Mouse (Mus musculus) colon, adult 2 months (tissue): Measurements from ENCODE around the gene Copz1. TPM values are rescaled to one million over a fixed set of nuclear protein-coding genes. Genes with fewer than 3 reads are reported as not detected.

Source experiments
- polyA plus RNA-seq: library from polyadenylated mRNA; depleted of rRNA; stranded (reverse); fragments of >200 nt; gene quantifications from 2 replicates; pipeline ENCODE4 v1.2.3, GENCODE M21; 2012; rRNA removed

The Copz1 gene
- 65.9 and 72.6 TPM in 2 replicates for polyA plus RNA-seq

GRCm38 (mm10) chr15:103272419-103273279 is at the start of gene Copz1:
Gene Copz1, plus strand, starts transcription at chr15:103272714.

GRCm38 (mm10) chr15:103239685-103240159 is 32.8 kb upstream of the Copz1 start, which contains the start of gene Cbx5:
Gene Cbx5, minus strand, starts transcription at chr15:103239816.

GRCm38 (mm10) chr15:103240160-103241028 is 32.1 kb upstream of the Copz1 start, which contains the start of gene Hnrnpa1:
Gene Hnrnpa1, plus strand, starts transcription at chr15:103240432.

GRCm38 (mm10) chr15:103257790-103258728 is 14.5 kb upstream of the Copz1 start, which contains the start of gene Nfe2:
Gene Nfe2, minus strand, starts transcription at chr15:103258403.

GRCm38 (mm10) chr15:103310365-103310910 is 37.9 kb downstream of the Copz1 start, which contains the start of gene Gpr84:
Gene Gpr84, minus strand, starts transcription at chr15:103310612.

GRCm38 (mm10) chr15:103339961-103340337 is 67.4 kb downstream of the Copz1 start, which contains the start of gene Zfp385a:
Gene Zfp385a, minus strand, starts transcription at chr15:103340093.

Other genes starting within 250 kb of the Copz1 start
- 23.5 and 24.3 TPM in 2 replicates for gene Smug1, start 105.6 kb upstream of the Copz1 start, polyA plus RNA-seq
- gene Cbx5, start 32.9 kb upstream of the Copz1 start, polyA plus RNA-seq: 4.0 and 6.1 TPM in 2 replicates
- 27.9 and 34.6 TPM in 2 replicates for gene Hnrnpa1, start 32.3 kb upstream of the Copz1 start, polyA plus RNA-seq
- 0.53 and 1.0 TPM in 2 replicates for gene Nfe2, start 14.3 kb upstream of the Copz1 start, polyA plus RNA-seq
- gene Gpr84, start 37.9 kb downstream of the Copz1 start, polyA plus RNA-seq: 0.08 TPM in 1 of 2 replicates, not detected in the other
- gene Zfp385a, start 67.4 kb downstream of the Copz1 start, polyA plus RNA-seq: 11.3 and 13.0 TPM in 2 replicates
- gene Itga5, start 94.0 kb downstream of the Copz1 start, polyA plus RNA-seq: 43.2 and 54.4 TPM in 2 replicates
- not detected in 2 replicates for gene Gtsf1, start 157.8 kb downstream of the Copz1 start, polyA plus RNA-seq
- not detected in 2 replicates for gene Gtsf2, start 175.8 kb downstream of the Copz1 start, polyA plus RNA-seq
- gene Nckap1l, start 181.1 kb downstream of the Copz1 start, polyA plus RNA-seq: 3.6 and 3.9 TPM in 2 replicates
- gene Pde1b, start 230.3 kb downstream of the Copz1 start, polyA plus RNA-seq: 10.5 and 11.4 TPM in 2 replicates